Mouse (Mus musculus): ENCODE measurements at regions not wholly inside any gene's neighbourhood (a gene's known extent, or its start where the extent isn't known, plus 50 kb on each side); places are given as distances from the start of the nearest gene placed in this dataset.
A peak's percentile ranks its signal among the peaks of the same experiment; 100 is the strongest.

GRCm38 (mm10) chr1:89245202-89246003 is 175.2 kb downstream of the Sh3bp4 start:
- DNase-seq (ENCODE audit: low spot score) (peak; percentile 82), ATAC-seq (ENCODE audit: low read depth) (peak; percentile 62)
- Histone ChIP-seq H3K4me3 (ENCODE audit: low read depth, low read length) (no peak overlapping the region), H3K36me3 (ENCODE audit: control insufficient read depth, insufficient read depth, low read length) (no peaks in the 10 kb centered on the region), H3K9me3 (ENCODE audit: control insufficient read depth, low read length) (peaks cover 9% of the 10 kb centered on the region; the same call in 1 of the 2 replicates), H3K4me1 (ENCODE audit: control insufficient read depth, insufficient read depth, low read length) (peaks cover 4% of the 10 kb centered on the region; the same call in 1 of the 2 replicates), H3K9ac (ENCODE audit: low read depth, low read length) (no peak overlapping the region), H3K27me3 (replicated peaks; ENCODE audit: control insufficient read depth, insufficient read depth, low read length) (no peaks in the 10 kb centered on the region), H3K4me2 (ENCODE audit: low read depth, low read length) (no peak overlapping the region), H3K27ac (replicated peaks; ENCODE audit: low read depth, low read length) (no peak overlapping the region)
- WGBS = 23% methylated on average over 11 of the region's 11 CpGs

GRCm38 (mm10) chr1:89251753-89252152 is 181.5 kb downstream of the Sh3bp4 start:
- H3K4me1 ChIP-seq (ENCODE audit: control insufficient read depth, insufficient read depth, low read length) = no peaks in the 10 kb centered on the region

GRCm38 (mm10) chr1:89252528-89252927 is 182.3 kb downstream of the Sh3bp4 start:
- WGBS = 91% methylated on average over 7 of the region's 7 CpGs
- Histone ChIP-seq H3K27ac (replicated peaks; ENCODE audit: low read depth, low read length) (no peak overlapping the region), H3K4me3 (ENCODE audit: low read depth, low read length) (no peak overlapping the region), H3K4me1 (ENCODE audit: control insufficient read depth, insufficient read depth, low read length) (no peaks in the 10 kb centered on the region), H3K4me2 (ENCODE audit: low read depth, low read length) (no peak overlapping the region), H3K9me3 (ENCODE audit: control insufficient read depth, low read length) (0 out of 2 replicates have a peak, but pooled peaks cover 2% of the 10 kb centered on the region), H3K27me3 (replicated peaks; ENCODE audit: control insufficient read depth, insufficient read depth, low read length) (no peaks in the 10 kb centered on the region), H3K36me3 (ENCODE audit: control insufficient read depth, insufficient read depth, low read length) (no peaks in the 10 kb centered on the region), H3K9ac (ENCODE audit: low read depth, low read length) (no peak overlapping the region)
- ATAC-seq (ENCODE audit: low read depth) (no peak), DNase-seq (ENCODE audit: low spot score) (no peak)

More at GRCm38 (mm10) chr1:89251753-89252152, 181.5 kb downstream of the Sh3bp4 start:
- Histone ChIP-seq H3K36me3 (ENCODE audit: control insufficient read depth, insufficient read depth, low read length) (no peaks in the 10 kb centered on the region), H3K27ac (replicated peaks; ENCODE audit: low read depth, low read length) (no peak overlapping the region), H3K9me3 (ENCODE audit: control insufficient read depth, low read length) (peaks cover 9% of the 10 kb centered on the region; the same call in 1 of the 2 replicates), H3K27me3 (replicated peaks; ENCODE audit: control insufficient read depth, insufficient read depth, low read length) (no peaks in the 10 kb centered on the region), H3K4me2 (ENCODE audit: low read depth, low read length) (no peak overlapping the region), H3K9ac (ENCODE audit: low read depth, low read length) (no peak overlapping the region), H3K4me3 (ENCODE audit: low read depth, low read length) (no peak overlapping the region)
- DNase-seq (ENCODE audit: low spot score) (peak; percentile 59), ATAC-seq (ENCODE audit: low read depth) (peak; percentile 41; the same call in 1 of the 2 replicates)
- 11% methylated on average over 2 of the region's 2 CpGs for WGBS

GRCm38 (mm10) chr1:89257945-89258344 is 187.7 kb downstream of the Sh3bp4 start:
- no peaks in the 10 kb centered on the region for H3K4me1 ChIP-seq (ENCODE audit: control insufficient read depth, insufficient read depth, low read length)
- H3K27ac ChIP-seq (replicated peaks; ENCODE audit: low read depth, low read length) = no peak overlapping the region
- no peaks in the 10 kb centered on the region for H3K9me3 ChIP-seq (ENCODE audit: control insufficient read depth, low read length)
- WGBS = 60% methylated on average over 5 of the region's 5 CpGs
- no peaks in the 10 kb centered on the region for H3K27me3 ChIP-seq (replicated peaks; ENCODE audit: control insufficient read depth, insufficient read depth, low read length)
- H3K4me2 ChIP-seq (ENCODE audit: low read depth, low read length) = no peak overlapping the region
- no peaks in the 10 kb centered on the region for H3K36me3 ChIP-seq (ENCODE audit: control insufficient read depth, insufficient read depth, low read length)
- DNase-seq (ENCODE audit: low spot score) (no peak), ATAC-seq (ENCODE audit: low read depth) (no peak)
- no peak overlapping the region for H3K4me3 ChIP-seq (ENCODE audit: low read depth, low read length)
- H3K9ac ChIP-seq (ENCODE audit: low read depth, low read length) = no peak overlapping the region

- Histone ChIP-seq H3K4me2 (ENCODE audit: low read depth, low read length) (no peak overlapping the region), H3K9ac (ENCODE audit: low read depth, low read length) (no peak overlapping the region), H3K27me3 (replicated peaks; ENCODE audit: control insufficient read depth, insufficient read depth, low read length) (no peaks in the 10 kb centered on the region), H3K4me3 (ENCODE audit: low read depth, low read length) (no peak overlapping the region), H3K9me3 (ENCODE audit: control insufficient read depth, low read length) (no peaks in the 10 kb centered on the region), H3K4me1 (ENCODE audit: control insufficient read depth, insufficient read depth, low read length) (no peaks in the 10 kb centered on the region), H3K27ac (replicated peaks; ENCODE audit: low read depth, low read length) (no peak overlapping the region), H3K36me3 (ENCODE audit: control insufficient read depth, insufficient read depth, low read length) (no peaks in the 10 kb centered on the region)
- ATAC-seq (ENCODE audit: low read depth) (no peak), DNase-seq (ENCODE audit: low spot score) (no peak)
- WGBS = 86% methylated on average over 4 of the region's 4 CpGs
These were observed 188.8 kb upstream of the Agap1 start for GRCm38 (mm10) chr1:89265771-89266170.

GRCm38 (mm10) chr1:89268806-89269205 is 185.8 kb upstream of the Agap1 start:
- no peak overlapping the region for H3K4me3 ChIP-seq (ENCODE audit: low read depth, low read length)
- H3K9me3 ChIP-seq (ENCODE audit: control insufficient read depth, low read length) = no peaks in the 10 kb centered on the region
- peak; percentile 65 for DNase-seq (ENCODE audit: low spot score)
- H3K27ac ChIP-seq (replicated peaks; ENCODE audit: low read depth, low read length) = no peak overlapping the region
- ATAC-seq (ENCODE audit: low read depth) = no peak
- no peaks in the 10 kb centered on the region for H3K36me3 ChIP-seq (ENCODE audit: control insufficient read depth, insufficient read depth, low read length)
- H3K4me1 ChIP-seq (ENCODE audit: control insufficient read depth, insufficient read depth, low read length) = no peaks in the 10 kb centered on the region
- 62% methylated on average over 2 of the region's 2 CpGs for WGBS
- H3K4me2 ChIP-seq (ENCODE audit: low read depth, low read length) = no peak overlapping the region
- H3K27me3 ChIP-seq (replicated peaks; ENCODE audit: control insufficient read depth, insufficient read depth, low read length) = no peaks in the 10 kb centered on the region
- no peak overlapping the region for H3K9ac ChIP-seq (ENCODE audit: low read depth, low read length)

GRCm38 (mm10) chr1:89271743-89272142 is 182.9 kb upstream of the Agap1 start:
- Histone ChIP-seq H3K9me3 (ENCODE audit: control insufficient read depth, low read length) (no peaks in the 10 kb centered on the region), H3K4me3 (ENCODE audit: low read depth, low read length) (no peak overlapping the region), H3K36me3 (ENCODE audit: control insufficient read depth, insufficient read depth, low read length) (no peaks in the 10 kb centered on the region), H3K4me2 (ENCODE audit: low read depth, low read length) (no peak overlapping the region), H3K27me3 (replicated peaks; ENCODE audit: control insufficient read depth, insufficient read depth, low read length) (no peaks in the 10 kb centered on the region), H3K27ac (replicated peaks; ENCODE audit: low read depth, low read length) (no peak overlapping the region), H3K9ac (ENCODE audit: low read depth, low read length) (no peak overlapping the region), H3K4me1 (ENCODE audit: control insufficient read depth, insufficient read depth, low read length) (no peaks in the 10 kb centered on the region)
- ATAC-seq (ENCODE audit: low read depth) (no peak), DNase-seq (ENCODE audit: low spot score) (no peak)
- WGBS = 71% methylated on average over 8 of the region's 8 CpGs

- H3K4me3 ChIP-seq (ENCODE audit: low read depth, low read length) = no peak overlapping the region
- H3K36me3 ChIP-seq (ENCODE audit: control insufficient read depth, insufficient read depth, low read length) = no peaks in the 10 kb centered on the region
- H3K9ac ChIP-seq (ENCODE audit: low read depth, low read length) = no peak overlapping the region
- H3K4me2 ChIP-seq (ENCODE audit: low read depth, low read length) = no peak overlapping the region
- H3K4me1 ChIP-seq (ENCODE audit: control insufficient read depth, insufficient read depth, low read length) = no peaks in the 10 kb centered on the region
- H3K9me3 ChIP-seq (ENCODE audit: control insufficient read depth, low read length) = no peaks in the 10 kb centered on the region
- ATAC-seq (ENCODE audit: low read depth) (no peak), DNase-seq (ENCODE audit: low spot score) (no peak)
- WGBS = 90% methylated on average over 10 of the region's 10 CpGs
- no peaks in the 10 kb centered on the region for H3K27me3 ChIP-seq (replicated peaks; ENCODE audit: control insufficient read depth, insufficient read depth, low read length)
- no peak overlapping the region for H3K27ac ChIP-seq (replicated peaks; ENCODE audit: low read depth, low read length)
These were observed 181.6 kb upstream of the Agap1 start for GRCm38 (mm10) chr1:89273021-89273420.

All from embryonic facial prominence, embryonic 14.5 days (tissue).